Mouse (Mus musculus) kidney, embryonic 14.5 days (tissue): ENCODE data around the gene Fbxo2. TPM values are rescaled to one million over a fixed set of nuclear protein-coding genes. Genes with fewer than 3 reads are reported as not detected.
"Not testable (repeated sequence)": the region's sequence is repeated elsewhere in the genome, so short reads cannot be mapped to it uniquely, and the experiment has no call there.

ENCODE experiments used
- ATAC-seq: fragments of 200-750 bp; cut with Nextera tagmentation; 2 replicates; pipeline ENCODE4 v1.8.0; 2017; ENCODE audit warnings: moderate number of reproducible peaks, mild to moderate bottlenecking, moderate TSS enrichment, moderate library complexity; ENCODE audit not compliant: low FRiP score, low TSS enrichment
- H3K27ac ChIP-seq: fragments of 300-500 bp; sonication (generic); 2 replicates; pipeline ENCODE4 v1.5.1; 2014; ENCODE audit warnings: low read depth, mild to moderate bottlenecking, low read length, moderate library complexity, mixed read lengths
- H3K27me3 ChIP-seq: fragments of 300-500 bp; sonication (generic); 2 replicates; pipeline ENCODE4 v1.6.1; 2014; ENCODE audit warnings: mild to moderate bottlenecking, low read length; ENCODE audit not compliant: control insufficient read depth, insufficient read depth
- H3K36me3 ChIP-seq: fragments of 300-500 bp; sonication (generic); 2 replicates; pipeline ENCODE4 v1.6.1; 2014; ENCODE audit warnings: low read length, mixed read lengths; ENCODE audit not compliant: control insufficient read depth, insufficient read depth
- H3K4me1 ChIP-seq: fragments of 300-500 bp; sonication (generic); 2 replicates; pipeline ENCODE4 v1.6.1; 2014; ENCODE audit warnings: low read length, mixed read lengths; ENCODE audit not compliant: control insufficient read depth, insufficient read depth
- H3K4me2 ChIP-seq: fragments of 300-500 bp; sonication (generic); replicated peaks from 2 replicates; pipeline ENCODE4 v1.6.1; 2014; ENCODE audit warnings: low read depth, mild to moderate bottlenecking, low read length
- H3K4me3 ChIP-seq: fragments of 300-500 bp; sonication (generic); 2 replicates; pipeline ENCODE4 v1.5.1; 2014; ENCODE audit warnings: mild to moderate bottlenecking, low read length
- H3K9ac ChIP-seq: fragments of 300-500 bp; sonication (generic); 2 replicates; pipeline ENCODE4 v1.6.1; 2014; ENCODE audit warnings: low read depth, mild to moderate bottlenecking, low read length, moderate library complexity
- H3K9me3 ChIP-seq: fragments of 300-500 bp; sonication (generic); 2 replicates; pipeline ENCODE4 v1.6.1; 2016; ENCODE audit warnings: low read length; ENCODE audit not compliant: control insufficient read depth
- WGBS: fragments of 180-500 bp; shearing (Covaris S2); extraction: QIAGEN DNeasy Blood & Tissue Kit; methylation state at CpG from one replicate; pipeline ENCODE4 v1.1.7; 2014; 5-methylcytosine and 5-hydroxymethylcytosine counted together
- polyA plus RNA-seq: library from polyadenylated mRNA; unstranded; fragments of >200 nt; fragmentation: Nextera tagmentation; extraction: Ambion mirVana; gene quantifications from 2 replicates; pipeline ENCODE4 v1.2.1, GENCODE M21; 2014

The Fbxo2 gene
- 1.5 and 1.9 TPM in 2 replicates for polyA plus RNA-seq

- Histone ChIP-seq H3K4me1 (peaks cover 5% of the 10 kb centered on the region), H3K4me3 (peak within 1 kb of the TSS; percentile 56), H3K9me3 (no peaks in the 10 kb centered on the region), H3K4me2 (peak within 1 kb of the TSS; percentile 97), H3K36me3 (no peaks in the 10 kb centered on the region), H3K9ac (peak within 1 kb of the TSS; percentile 67), H3K27ac (no peak within 1 kb of the TSS), H3K27me3 (peaks cover 55% of the 10 kb centered on the region)
- ATAC-seq = peak; percentile 75
- under 1% methylated on average over 43 of the region's 43 CpGs for WGBS
Observed at GRCm38 (mm10) chr4:148160436-148161390, at the start of gene Fbxo2, which contains the start of gene Fbxo44. Fbxo2 (plus strand) TSS chr4:148160621. Fbxo44 (minus strand) TSS chr4:148160482.

- WGBS = 82% methylated on average over 12 of the region's 12 CpGs
- Histone ChIP-seq H3K4me3 (no peak overlapping the region), H3K9me3 (no peaks in the 10 kb centered on the region; the same call in 1 of the 2 replicates), H3K36me3 (no peaks in the 10 kb centered on the region), H3K27ac (no peak overlapping the region), H3K4me1 (peaks cover 19% of the 10 kb centered on the region), H3K27me3 (no peaks in the 10 kb centered on the region), H3K4me2 (no peak overlapping the region), H3K9ac (no peak overlapping the region)
- no peak for ATAC-seq
Observed at GRCm38 (mm10) chr4:148112519-148112918, 47.9 kb upstream of the Fbxo2 start.

GRCm38 (mm10) chr4:148114758-148115391 lies 45.5 kb upstream of the Fbxo2 start:
- WGBS = 4% methylated on average over 15 of the region's 15 CpGs
- Histone ChIP-seq H3K4me2 (peak overlapping the region; percentile 24; the same call in 1 of the 2 replicates), H3K27ac (no peak overlapping the region), H3K9ac (no peak overlapping the region), H3K4me3 (no peak overlapping the region), H3K36me3 (no peaks in the 10 kb centered on the region), H3K27me3 (no peaks in the 10 kb centered on the region), H3K4me1 (0 out of 2 replicates have a peak, but pooled peaks cover 4% of the 10 kb centered on the region), H3K9me3 (no peaks in the 10 kb centered on the region; the same call in 1 of the 2 replicates)
- peak; percentile 67 for ATAC-seq

GRCm38 (mm10) chr4:148115467-148115866 lies 45.0 kb upstream of the Fbxo2 start:
- H3K27ac ChIP-seq = no peak overlapping the region
- peak; percentile 51; the same call in 1 of the 2 replicates for ATAC-seq
- no peaks in the 10 kb centered on the region for H3K27me3 ChIP-seq
- H3K36me3 ChIP-seq = no peaks in the 10 kb centered on the region
- H3K4me1 ChIP-seq = 0 out of 2 replicates have a peak, but pooled peaks cover 4% of the 10 kb centered on the region
- H3K4me3 ChIP-seq = no peak overlapping the region
- H3K9ac ChIP-seq = no peak overlapping the region
- no peaks in the 10 kb centered on the region; the same call in 1 of the 2 replicates for H3K9me3 ChIP-seq
- H3K4me2 ChIP-seq = peak overlapping the region; percentile 24
- 2% methylated on average over 15 of the region's 15 CpGs for WGBS

- 84% methylated on average over 4 of the region's 4 CpGs for WGBS
- H3K4me1 ChIP-seq = 0 out of 2 replicates have a peak, but pooled peaks cover 4% of the 10 kb centered on the region
- H3K27ac ChIP-seq = no peak overlapping the region
- no peaks in the 10 kb centered on the region for H3K36me3 ChIP-seq
- no peak overlapping the region for H3K9ac ChIP-seq
- no peak overlapping the region for H3K4me3 ChIP-seq
- H3K9me3 ChIP-seq = no peaks in the 10 kb centered on the region; the same call in 1 of the 2 replicates
- H3K27me3 ChIP-seq = no peaks in the 10 kb centered on the region
- ATAC-seq = no peak
- H3K4me2 ChIP-seq = no peak overlapping the region
Observed at GRCm38 (mm10) chr4:148116657-148117056, 43.8 kb upstream of the Fbxo2 start.

- no peaks in the 10 kb centered on the region; the same call in 1 of the 2 replicates for H3K9me3 ChIP-seq
- no peak overlapping the region for H3K4me3 ChIP-seq
- no peak overlapping the region for H3K27ac ChIP-seq
- H3K36me3 ChIP-seq = no peaks in the 10 kb centered on the region
- 0 out of 2 replicates have a peak, but pooled peaks cover 4% of the 10 kb centered on the region for H3K4me1 ChIP-seq
- ATAC-seq = no peak
- H3K27me3 ChIP-seq = no peaks in the 10 kb centered on the region
- WGBS = 73% methylated on average over 4 of the region's 4 CpGs
- no peak overlapping the region for H3K4me2 ChIP-seq
- no peak overlapping the region for H3K9ac ChIP-seq
Observed at GRCm38 (mm10) chr4:148117392-148117791, 43.0 kb upstream of the Fbxo2 start.

- H3K4me2 ChIP-seq = not testable (repeated sequence)
Observed at GRCm38 (mm10) chr4:148119578-148119977, 40.8 kb upstream of the Fbxo2 start.

GRCm38 (mm10) chr4:148120555-148120954 lies 39.9 kb upstream of the Fbxo2 start:
- no peaks in the 10 kb centered on the region; the same call in 1 of the 2 replicates for H3K9me3 ChIP-seq
- no peak overlapping the region for H3K27ac ChIP-seq

More at GRCm38 (mm10) chr4:148119578-148119977, 40.8 kb upstream of the Fbxo2 start:
- H3K27me3 ChIP-seq, ATAC-seq, H3K9me3 ChIP-seq, H3K4me1 ChIP-seq, H3K4me3 ChIP-seq, H3K36me3 ChIP-seq, H3K27ac ChIP-seq, H3K9ac ChIP-seq: not testable (repeated sequence)
- WGBS = 85% methylated on average over 9 of the region's 9 CpGs

More at GRCm38 (mm10) chr4:148120555-148120954, 39.9 kb upstream of the Fbxo2 start:
- WGBS = 77% methylated on average over 9 of the region's 9 CpGs
- Histone ChIP-seq H3K9ac (no peak overlapping the region), H3K4me2 (no peak overlapping the region), H3K27me3 (no peaks in the 10 kb centered on the region), H3K4me3 (no peak overlapping the region), H3K4me1 (no peaks in the 10 kb centered on the region), H3K36me3 (no peaks in the 10 kb centered on the region)
- no peak for ATAC-seq
